Comparison of ENCODE assay signal across 31 mouse cellular contexts in the genomic region with DNA sequence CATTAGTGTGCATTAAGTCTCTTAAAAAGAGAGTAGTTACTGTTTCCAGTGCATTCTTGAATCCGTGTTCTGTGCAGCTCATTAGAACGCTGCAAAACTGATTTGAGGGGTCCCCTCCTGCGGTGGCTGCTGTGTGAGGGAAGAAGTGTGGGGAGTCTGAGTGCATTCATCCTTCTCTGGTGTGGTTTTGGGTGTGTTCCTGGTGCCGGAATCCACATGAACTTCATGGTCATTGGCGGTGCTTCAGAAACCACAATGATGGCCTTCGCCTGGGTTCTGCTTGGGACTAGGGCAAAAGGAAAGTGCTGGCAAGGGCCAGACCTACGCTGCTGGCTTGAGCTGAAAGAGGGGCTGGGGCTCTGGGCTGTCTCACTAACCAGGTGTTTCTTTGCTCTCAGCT. TPM values are rescaled to one million over a fixed set of nuclear protein-coding genes. Genes with fewer than 3 reads are reported as not detected.
DNase-seq lines count a peak whose midpoint lies in the region; ATAC-seq lines count a peak whose summit lies in the region.
"Had no signal": no experiment of that assay in that cellular context is flagged by ENCODE, and none has a peak within 500 bp of the region (broad histone marks: within the 10 kb centered on the region; RNA-seq: fewer than 3 reads in every experiment).

No protein-coding gene starts in this region.

- H3K9ac ChIP-seq in limb, embryonic 15.5 days, result no peak overlapping the region
- no peak overlapping the region for H3K9ac ChIP-seq in embryonic facial prominence, embryonic 14.5 days (ENCODE audit: low read depth, low read length)
- no peak overlapping the region for H3K9ac ChIP-seq in hindbrain, embryonic 11.5 days (ENCODE audit: low read depth, low read length)
- H3K9ac ChIP-seq: forebrain, embryonic 12.5 days; liver, embryonic 15.5 days; midbrain, embryonic 12.5 days; neural tube, embryonic 12.5 days had no signal

- H3K9me3 ChIP-seq in limb, embryonic 15.5 days, result no peaks in the 10 kb centered on the region
- no peaks in the 10 kb centered on the region for H3K9me3 ChIP-seq in limb, embryonic 10.5 days (replicated peaks)
- H3K9me3 ChIP-seq in embryonic facial prominence, embryonic 14.5 days (ENCODE audit: control insufficient read depth, low read length), result no peaks in the 10 kb centered on the region
- no peaks in the 10 kb centered on the region for H3K9me3 ChIP-seq in hindbrain, embryonic 11.5 days (ENCODE audit: control insufficient read depth, low read length)
- H3K9me3 ChIP-seq: forebrain, embryonic 12.5 days; hindbrain, embryonic 10.5 days; liver, embryonic 15.5 days; midbrain, embryonic 12.5 days; neural tube, embryonic 12.5 days had no signal

- DNase-seq in limb, embryonic 10.5 days (ENCODE audit: low spot score), result no peak
- DNase-seq in 416B (ENCODE audit: low read depth), result peak; percentile 91
- peak; percentile 61 for DNase-seq in embryonic facial prominence, embryonic 14.5 days (ENCODE audit: low spot score)
- no peak for DNase-seq in frontal cortex, postnatal 10 days (ENCODE audit: low spot score in 2 of 2)
- no peak for DNase-seq in hindbrain, embryonic 11.5 days (ENCODE audit: low spot score)
- DNase-seq: cerebellum, adult 8-10 months; cerebellum, postnatal 36 days; gastrocnemius, adult 2 months; heart, adult 11 months; kidney, adult 9 months; kidney, postnatal 14 days; layer of hippocampus, postnatal 36 days had no signal

- H3K27ac ChIP-seq in limb, embryonic 15.5 days, result peak overlapping the region; percentile 61
- H3K27ac ChIP-seq in limb, embryonic 10.5 days, result no peak overlapping the region
- no peak overlapping the region for H3K27ac ChIP-seq in embryonic facial prominence, embryonic 14.5 days (replicated peaks; ENCODE audit: low read depth, low read length)
- no peak overlapping the region for H3K27ac ChIP-seq in hindbrain, embryonic 11.5 days (ENCODE audit: low read depth, low read length)
- H3K27ac ChIP-seq: forebrain, embryonic 12.5 days; gastrocnemius, adult 2 months; hindbrain, embryonic 10.5 days; hindbrain, postnatal 0 days; layer of hippocampus, adult 2 months; liver, embryonic 15.5 days; midbrain, embryonic 12.5 days; neural tube, embryonic 12.5 days; stomach, postnatal 0 days had no signal

- H3K4me3 ChIP-seq in limb, embryonic 15.5 days, result no peak overlapping the region
- no peak overlapping the region for H3K4me3 ChIP-seq in limb, embryonic 10.5 days
- no peak overlapping the region for H3K4me3 ChIP-seq in embryonic facial prominence, embryonic 14.5 days (ENCODE audit: low read depth, low read length)
- H3K4me3 ChIP-seq in hindbrain, embryonic 11.5 days (ENCODE audit: low read depth, low read length), result no peak overlapping the region
- H3K4me3 ChIP-seq: forebrain, embryonic 12.5 days; gastrocnemius, adult 2 months; hindbrain, embryonic 10.5 days; layer of hippocampus, adult 2 months; liver, embryonic 15.5 days; midbrain, embryonic 12.5 days; neural tube, embryonic 12.5 days had no signal

- ATAC-seq in limb, embryonic 15.5 days (ENCODE audit: insufficient number of reproducible peaks, low FRiP score, low TSS enrichment, low read depth), result 0 out of 2 replicates have a peak, but pooled peaks have one; percentile 9
- no peak for ATAC-seq in embryonic facial prominence, embryonic 14.5 days (ENCODE audit: low read depth)
- peak; percentile 47 for ATAC-seq in megakaryocyte progenitor cell, adult 5-6 weeks (replicated peaks; ENCODE audit: poor library complexity)
- no peak for ATAC-seq in hindbrain, embryonic 11.5 days (ENCODE audit: low FRiP score)
- ATAC-seq: hindbrain, postnatal 0 days; intestine, embryonic 16.5 days; lung, postnatal 0 days had no signal

- 74% methylated on average over 7 of the region's 7 CpGs for WGBS in limb, embryonic 15.5 days
- WGBS in limb, embryonic 10.5 days, result 92% methylated on average over 7 of the region's 7 CpGs
- WGBS in embryonic facial prominence, embryonic 14.5 days, result 76% methylated on average over 7 of the region's 7 CpGs
- WGBS in hindbrain, embryonic 11.5 days, result 93% methylated on average over 7 of the region's 7 CpGs

- H3K4me1 ChIP-seq in limb, embryonic 15.5 days, result peaks cover 33% of the 10 kb centered on the region
- H3K4me1 ChIP-seq in limb, embryonic 10.5 days, result peaks cover 18% of the 10 kb centered on the region
- H3K4me1 ChIP-seq in embryonic facial prominence, embryonic 14.5 days (ENCODE audit: control insufficient read depth, insufficient read depth, low read length), result no peaks in the 10 kb centered on the region
- no peaks in the 10 kb centered on the region for H3K4me1 ChIP-seq in hindbrain, embryonic 11.5 days (replicated peaks; ENCODE audit: control insufficient read depth, insufficient read depth, low read length)

- no peak overlapping the region for H3K4me2 ChIP-seq in limb, embryonic 15.5 days
- no peak overlapping the region for H3K4me2 ChIP-seq in embryonic facial prominence, embryonic 14.5 days (ENCODE audit: low read depth, low read length)
- H3K4me2 ChIP-seq in hindbrain, embryonic 11.5 days (replicated peaks; ENCODE audit: low read depth, low read length), result no peak overlapping the region
- H3K4me2 ChIP-seq: forebrain, embryonic 12.5 days; heart, embryonic 11.5 days; liver, embryonic 15.5 days; midbrain, embryonic 12.5 days; neural tube, embryonic 12.5 days had no signal

- H3K36me3 ChIP-seq in limb, embryonic 15.5 days, result peaks cover 75% of the 10 kb centered on the region
- peaks cover 88% of the 10 kb centered on the region for H3K36me3 ChIP-seq in limb, embryonic 10.5 days
- peaks cover 81% of the 10 kb centered on the region for H3K36me3 ChIP-seq in embryonic facial prominence, embryonic 14.5 days (ENCODE audit: control insufficient read depth, insufficient read depth, low read length)
- 0 out of 2 replicates have a peak, but pooled peaks cover 4% of the 10 kb centered on the region for H3K36me3 ChIP-seq in hindbrain, embryonic 11.5 days (ENCODE audit: control insufficient read depth, insufficient read depth, low read length)

- H3K27me3 ChIP-seq in limb, embryonic 15.5 days, result no peaks in the 10 kb centered on the region
- no peaks in the 10 kb centered on the region for H3K27me3 ChIP-seq in limb, embryonic 10.5 days (ENCODE audit: low read depth, poor library complexity, severe bottlenecking)
- H3K27me3 ChIP-seq in embryonic facial prominence, embryonic 14.5 days (replicated peaks; ENCODE audit: control insufficient read depth, insufficient read depth, low read length), result no peaks in the 10 kb centered on the region
- no peaks in the 10 kb centered on the region for H3K27me3 ChIP-seq in hindbrain, embryonic 11.5 days (ENCODE audit: control insufficient read depth, insufficient read depth, low read length)
- H3K27me3 ChIP-seq: forebrain, embryonic 12.5 days; liver, embryonic 15.5 days; midbrain, embryonic 12.5 days; neural tube, embryonic 12.5 days had no signal

RNA-seq across cellular contexts. Expression of a gene that starts 22.9 kb away (rescaled TPM):
- polyA plus RNA-seq in limb, embryonic 15.5 days (2015; fragmentation: Nextera tagmentation; extraction: Ambion mirVana), result not detected in 2 replicates
- not detected in 2 replicates for polyA plus RNA-seq in limb, embryonic 10.5 days (2016; fragmentation: Nextera tagmentation; extraction: Ambion mirVana)
- not detected in 2 replicates for polyA plus RNA-seq in embryonic facial prominence, embryonic 14.5 days (2014; fragmentation: Nextera tagmentation; extraction: Ambion mirVana)
- total RNA-seq in megakaryocyte progenitor cell, adult 5-6 weeks (2015), result not detected in 2 replicates
- not detected in 2 replicates for total RNA-seq in megakaryocyte progenitor cell, adult 5-6 weeks (2017)
- 0.63 TPM in 1 of 2 replicates, not detected in the other for polyA plus RNA-seq in hindbrain, embryonic 11.5 days (2014; fragmentation: Nextera tagmentation; extraction: Ambion mirVana)
- total RNA-seq: adrenal gland, adult 18-20 months; gastrocnemius, adult 2 months; hindbrain, postnatal 0 days; layer of hippocampus, adult 2 months; layer of hippocampus, postnatal 36 days; left cerebral cortex, postnatal 25 days had no signal
- polyA plus RNA-seq: forebrain, embryonic 12.5 days; heart, postnatal 0 days; intestine, embryonic 16.5 days; limb, embryonic 14.5 days; liver, embryonic 15.5 days; lung, postnatal 0 days; midbrain, embryonic 12.5 days; neural tube, embryonic 12.5 days; small intestine, adult 2 months; stomach, postnatal 0 days; thymus, postnatal 0 days had no signal

Comparison
In these comparisons a context has a peak if more than half of its experiments do, and no peak if none do; other contexts are left out.
1. ATAC-seq: peak in limb, embryonic 15.5 days (single experiment) and megakaryocyte progenitor cell, adult 5-6 weeks (single experiment); none in embryonic facial prominence, embryonic 14.5 days (single experiment) and hindbrain, embryonic 11.5 days (single experiment).
2. DNase-seq: peak in 416B (single experiment) and embryonic facial prominence, embryonic 14.5 days (single experiment); none in limb, embryonic 10.5 days (single experiment), frontal cortex, postnatal 10 days (0 of 2) and hindbrain, embryonic 11.5 days (single experiment).